In genomic region chr8:78204229-78204628, GRCm38 (mm10) we compare ENCODE assay signal across 13 mouse cellular contexts. TPM values are rescaled to one million over a fixed set of nuclear protein-coding genes. Genes with fewer than 3 reads are reported as not detected.
A peak's percentile ranks its signal among the peaks of the same experiment; 100 is the strongest.
DNase-seq lines count a peak whose midpoint lies in the region; ATAC-seq and TF ChIP-seq lines count a peak whose summit lies in the region.
"Had no signal": no experiment of that assay in that cellular context is flagged by ENCODE, and none has a peak within 500 bp of the region (broad histone marks: within the 10 kb centered on the region; RNA-seq: fewer than 3 reads in every experiment).

No protein-coding gene starts in this region.

- no peaks in the 10 kb centered on the region for H3K36me3 ChIP-seq in midbrain, postnatal 0 days (ENCODE audit: insufficient read depth, low read length)
- no peaks in the 10 kb centered on the region for H3K36me3 ChIP-seq in midbrain, embryonic 16.5 days (ENCODE audit: control insufficient read depth, insufficient read depth, low read length)
- H3K36me3 ChIP-seq: forebrain, embryonic 15.5 days had no signal

- ATAC-seq in midbrain, postnatal 0 days (ENCODE audit: low FRiP score), result no peak
- ATAC-seq in midbrain, embryonic 16.5 days, result no peak
- ATAC-seq: forebrain, embryonic 15.5 days had no signal

- no peak overlapping the region for H3K27ac ChIP-seq in midbrain, postnatal 0 days (ENCODE audit: low read depth, low read length)
- no peak overlapping the region for H3K27ac ChIP-seq in midbrain, embryonic 16.5 days (ENCODE audit: low read length)
- H3K27ac ChIP-seq: forebrain, embryonic 15.5 days; macrophage had no signal

- peak; percentile 52 for TF ChIP-seq CTCF in midbrain, postnatal 0 days (IDR thresholded peaks at IDR 0.05)

- 39% methylated on average over 5 of the region's 5 CpGs for WGBS in midbrain, postnatal 0 days
- WGBS in midbrain, embryonic 16.5 days, result 35% methylated on average over 5 of the region's 5 CpGs

- DNase-seq in heart, postnatal 10 days, result peak; percentile 3 to 4
- DNase-seq in heart, adult 9 months (ENCODE audit: low spot score in 2 of 2), result no peak
- DNase-seq in midbrain, postnatal 0 days (ENCODE audit: low spot score), result no peak
- peak; percentile 27 for DNase-seq in forelimb bud, embryonic 11.5 days (ENCODE audit: low read depth, low spot score)
- no peak for DNase-seq in thymus, postnatal 14 days
- no peak for DNase-seq in frontal cortex, postnatal 36 days (ENCODE audit: low spot score in 2 of 2)
- DNase-seq in thymus, postnatal 36 days, result no peak
- DNase-seq: cerebellum, adult 11-12 months; heart, postnatal 36 days; layer of hippocampus, adult 9-11 months had no signal

- no peaks in the 10 kb centered on the region for H3K4me1 ChIP-seq in midbrain, postnatal 0 days (ENCODE audit: insufficient read depth, low read length)
- no peaks in the 10 kb centered on the region for H3K4me1 ChIP-seq in midbrain, embryonic 16.5 days (ENCODE audit: control insufficient read depth, insufficient read depth, low read length)
- H3K4me1 ChIP-seq: forebrain, embryonic 15.5 days had no signal

- H3K4me3 ChIP-seq in midbrain, postnatal 0 days (ENCODE audit: low read depth, low read length), result no peak overlapping the region
- H3K4me3 ChIP-seq in midbrain, embryonic 16.5 days (ENCODE audit: low read depth, low read length), result no peak overlapping the region
- H3K4me3 ChIP-seq: forebrain, embryonic 15.5 days had no signal

- no peaks in the 10 kb centered on the region for H3K9me3 ChIP-seq in midbrain, postnatal 0 days (ENCODE audit: low read length)
- no peaks in the 10 kb centered on the region for H3K9me3 ChIP-seq in midbrain, embryonic 16.5 days (replicated peaks; ENCODE audit: control insufficient read depth, low read length, poor library complexity, severe bottlenecking)
- H3K9me3 ChIP-seq: forebrain, embryonic 15.5 days had no signal

- no peak overlapping the region for H3K4me2 ChIP-seq in midbrain, postnatal 0 days (ENCODE audit: low read depth, low read length, poor library complexity, severe bottlenecking)
- no peak overlapping the region for H3K4me2 ChIP-seq in midbrain, embryonic 16.5 days (ENCODE audit: low read length)
- H3K4me2 ChIP-seq: forebrain, embryonic 15.5 days had no signal

- H3K27me3 ChIP-seq in midbrain, postnatal 0 days (ENCODE audit: insufficient read depth, low read length), result no peaks in the 10 kb centered on the region
- H3K27me3 ChIP-seq in midbrain, embryonic 16.5 days (ENCODE audit: control insufficient read depth, insufficient read depth, low read depth, low read length), result no peaks in the 10 kb centered on the region
- H3K27me3 ChIP-seq: forebrain, embryonic 15.5 days had no signal

- H3K9ac ChIP-seq in midbrain, postnatal 0 days (replicated peaks; ENCODE audit: low read length, poor library complexity, severe bottlenecking), result no peak overlapping the region
- H3K9ac ChIP-seq in midbrain, embryonic 16.5 days (ENCODE audit: low read depth, low read length), result no peak overlapping the region
- H3K9ac ChIP-seq: forebrain, embryonic 15.5 days had no signal

- intact Hi-C loops in heart, postnatal 10 days (cut with DNase I), result loop anchor here (5.0 kb wide), 1 partner anchor 572 kb away; no protein-coding TSS in a partner anchor

RNA-seq across cellular contexts. Expression of gene Ttc29, which starts 8.9 kb away (rescaled TPM):
- not detected for total RNA-seq in heart, postnatal 10 days (2021)
- 0.47 and 5.3 TPM in 2 replicates for total RNA-seq in midbrain, postnatal 0 days (2014; rRNA removed)
- 1.0 and 1.4 TPM in 2 replicates for polyA plus RNA-seq in midbrain, postnatal 0 days (2015; fragmentation: Nextera tagmentation; extraction: Ambion mirVana)
- 1.2 and 1.8 TPM in 2 replicates for polyA plus RNA-seq in midbrain, embryonic 16.5 days (2015; fragmentation: Nextera tagmentation; extraction: Ambion mirVana)
- total RNA-seq: heart, postnatal 36 days had no signal
- polyA plus RNA-seq: macrophage had no signal

Comparison
In these comparisons a context has a peak if more than half of its experiments do, and no peak if none do; other contexts are left out.
1. DNase-seq: peak in heart, postnatal 10 days (2 of 2) and forelimb bud, embryonic 11.5 days (single experiment); none in heart, adult 9 months (0 of 2), midbrain, postnatal 0 days (single experiment), thymus, postnatal 14 days (single experiment), frontal cortex, postnatal 36 days (0 of 2) and thymus, postnatal 36 days (0 of 2).